Mouse (Mus musculus) liver, adult 2 months (tissue): ENCODE data around the gene Pik3c2g. TPM values are rescaled to one million over a fixed set of nuclear protein-coding genes. Genes with fewer than 3 reads are reported as not detected.

Experiments
- DNase-seq: peaks from one replicate; pipeline ENCODE4 v3.0.0-alpha.2; 2011; ENCODE audit warnings: low read depth, low spot score; ENCODE audit errors: extremely low read depth
- H3K27ac ChIP-seq: fragments of 200-500 bp; replicated peaks from 2 replicates; pipeline ENCODE4 v1.5.1; 2012; ENCODE audit warnings: low read depth, mild to moderate bottlenecking, control low read depth, inconsistent platforms, low read length; ENCODE audit not compliant: insufficient read depth
- H3K27me3 ChIP-seq: fragments of 200-500 bp; 2 replicates; pipeline ENCODE4 v1.6.1; 2012; ENCODE audit warnings: mild to moderate bottlenecking, moderate library complexity, low read length, inconsistent platforms; ENCODE audit not compliant: control insufficient read depth, insufficient read depth
- H3K36me3 ChIP-seq: fragments of 200-500 bp; 2 replicates; pipeline ENCODE4 v1.6.1; 2012; ENCODE audit warnings: low read length, inconsistent platforms; ENCODE audit not compliant: control insufficient read depth, insufficient read depth
- H3K4me1 ChIP-seq: fragments of 200-500 bp; 2 replicates; pipeline ENCODE4 v1.6.1; 2011; ENCODE audit warnings: low read length; ENCODE audit not compliant: control insufficient read depth, insufficient read depth
- H3K4me3 ChIP-seq: fragments of 200-500 bp; 2 replicates; pipeline ENCODE4 v1.5.1; 2011; ENCODE audit warnings: low read depth, mild to moderate bottlenecking, control low read depth, low read length, moderate library complexity; ENCODE audit not compliant: insufficient read depth
- H3K79me2 ChIP-seq: fragments of 200-500 bp; 2 replicates; pipeline ENCODE4 v1.6.1; 2012; ENCODE audit warnings: inconsistent platforms, mild to moderate bottlenecking, low read length, moderate library complexity; ENCODE audit not compliant: control insufficient read depth, insufficient read depth
- H3K9ac ChIP-seq: fragments of 200-500 bp; 2 replicates; pipeline ENCODE4 v1.6.1; 2012; ENCODE audit warnings: low read depth, mild to moderate bottlenecking, control low read depth, inconsistent platforms, low read length
- CTCF ChIP-seq: fragments of 200-500 bp; IDR thresholded peaks from 2 replicates; pipeline ENCODE4 v1.5.1; 2011; ENCODE audit warnings: low read depth, low read length, control low read depth
- POLR2A ChIP-seq: fragments of 200-500 bp; IDR thresholded peaks from 2 replicates; pipeline ENCODE4 v1.6.1; 2011; ENCODE audit warnings: low read length, control low read depth; ENCODE audit not compliant: insufficient read depth; ENCODE audit errors: extremely low read depth
- WGBS: fragments of 180-500 bp; shearing (Covaris S2); methylation state at CpG from one replicate; pipeline ENCODE4 v1.1.7; 2018; 5-methylcytosine and 5-hydroxymethylcytosine counted together
- polyA plus RNA-seq: library from polyadenylated mRNA; depleted of rRNA; stranded (reverse); fragments of >200 nt; gene quantifications from 2 replicates; pipeline ENCODE4 v1.2.3, GENCODE M21; 2012
- total RNA-seq: library from RNA; depleted of rRNA; stranded (reverse); fragments of >200 nt; gene quantifications from 2 replicates; pipeline ENCODE4 v1.2.3, GENCODE M21; 2014

The Pik3c2g gene
- total and polyA plus RNA-seq, 2 experiments, result 6.4 to 26.6 TPM

- Histone ChIP-seq H3K27ac (no peak overlapping the region), H3K4me3 (no peak overlapping the region), H3K4me1 (no peaks in the 10 kb centered on the region), H3K27me3 (no peaks in the 10 kb centered on the region), H3K79me2 (no peaks in the 10 kb centered on the region), H3K9ac (no peak overlapping the region), H3K36me3 (peaks cover 15% of the 10 kb centered on the region)
- 82% methylated on average over 3 of the region's 3 CpGs for WGBS
- no peak for DNase-seq
- no peak for TF ChIP-seq POLR2A
- TF ChIP-seq CTCF, result peak; percentile 22; the same call in 1 of the 2 replicates
Observed at GRCm38 (mm10) chr6:139634561-139634960, 47.5 kb downstream of the Pik3c2g start.

GRCm38 (mm10) chr6:139655399-139655798 is 68.4 kb downstream of the Pik3c2g start:
- Histone ChIP-seq H3K27me3 (no peaks in the 10 kb centered on the region), H3K4me3 (no peak overlapping the region), H3K4me1 (no peaks in the 10 kb centered on the region), H3K36me3 (peaks cover 32% of the 10 kb centered on the region), H3K27ac (no peak overlapping the region), H3K9ac (no peak overlapping the region), H3K79me2 (no peaks in the 10 kb centered on the region)
- TF ChIP-seq CTCF (peak; percentile 30; the same call in 1 of the 2 replicates), POLR2A (no peak)
- peak; percentile 38 for DNase-seq
- 41% methylated on average over 4 of the region's 4 CpGs for WGBS

- no peak for DNase-seq
- WGBS, result 69% methylated on average over 1 of the region's 1 CpGs
- H3K4me1 ChIP-seq, result no peaks in the 10 kb centered on the region
- no peak overlapping the region for H3K27ac ChIP-seq
- TF ChIP-seq POLR2A (no peak), CTCF (peak; percentile 24; the same call in 1 of the 2 replicates)
- H3K36me3 ChIP-seq, result peaks cover 14% of the 10 kb centered on the region
- no peaks in the 10 kb centered on the region for H3K79me2 ChIP-seq
- no peak overlapping the region for H3K9ac ChIP-seq
- H3K4me3 ChIP-seq, result no peak overlapping the region
- no peaks in the 10 kb centered on the region for H3K27me3 ChIP-seq
Observed at GRCm38 (mm10) chr6:139662462-139662861, 75.4 kb downstream of the Pik3c2g start.

DNA sequence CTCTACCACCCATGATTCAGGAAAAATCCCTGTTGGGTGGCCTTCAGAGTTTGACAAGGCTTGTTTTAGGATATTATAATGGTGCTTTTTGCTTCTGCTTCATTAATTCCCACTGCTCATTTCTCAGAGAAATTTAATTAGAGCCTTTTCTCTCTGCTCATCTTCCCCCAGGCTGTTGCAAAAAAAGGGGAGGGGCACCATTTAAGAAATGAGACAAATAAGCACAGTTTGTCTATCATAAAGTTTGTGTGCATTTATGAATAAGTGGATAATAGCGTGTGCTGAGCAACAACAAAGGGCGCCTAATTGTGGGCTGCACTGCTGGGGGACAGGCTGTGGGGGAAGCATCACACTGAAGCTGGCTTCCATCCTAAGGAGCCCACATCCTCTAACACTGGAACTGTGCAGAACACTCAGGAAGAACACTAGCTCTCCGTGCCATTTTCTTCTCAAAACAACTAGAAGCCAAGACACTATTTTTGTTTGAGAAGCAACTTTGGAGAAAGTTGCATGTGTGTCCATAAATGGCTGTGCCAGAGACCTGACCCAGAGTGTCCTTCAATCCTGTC is 131.5 kb downstream of the Pik3c2g start:
- H3K27me3 ChIP-seq, result no peaks in the 10 kb centered on the region
- TF ChIP-seq CTCF (no peak), POLR2A (no peak)

DNA sequence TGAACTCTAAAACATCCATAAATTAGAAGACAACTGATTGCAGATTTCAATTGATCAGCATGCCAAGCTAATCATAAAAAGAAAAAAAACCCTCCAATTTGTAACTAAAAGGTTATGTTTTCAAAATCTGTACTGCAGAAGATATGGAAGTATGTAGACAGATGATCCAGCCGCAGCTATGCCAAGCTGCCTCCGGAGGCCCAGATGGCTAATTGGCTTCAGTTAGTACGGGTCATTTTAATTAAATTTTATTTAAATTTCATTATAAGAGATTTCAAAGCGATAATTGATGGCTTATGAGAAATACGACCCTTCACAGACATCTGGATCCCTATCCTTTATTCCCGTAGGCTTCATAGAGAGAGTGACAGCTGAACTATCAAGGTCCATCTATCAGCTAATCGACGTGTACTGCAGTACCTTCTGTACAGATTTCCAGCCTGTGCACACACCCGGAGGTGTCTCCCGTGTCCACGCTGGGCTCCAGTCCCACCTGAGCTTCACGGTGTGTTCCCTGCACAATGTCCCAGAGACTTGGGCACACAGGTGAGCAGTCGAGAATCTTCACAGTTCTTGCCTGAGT is 132.7 kb downstream of the Pik3c2g start:
- H3K4me3 ChIP-seq, result no peak overlapping the region
- H3K4me1 ChIP-seq, result no peaks in the 10 kb centered on the region
- no peak overlapping the region for H3K9ac ChIP-seq
- TF ChIP-seq POLR2A (no peak), CTCF (no peak)
- H3K27me3 ChIP-seq, result no peaks in the 10 kb centered on the region
- H3K36me3 ChIP-seq, result peaks cover 3% of the 10 kb centered on the region; the same call in 1 of the 2 replicates
- no peaks in the 10 kb centered on the region for H3K79me2 ChIP-seq
- WGBS, result 92% methylated on average over 13 of the region's 13 CpGs
- DNase-seq, result no peak
- H3K27ac ChIP-seq, result no peak overlapping the region

More for the DNA sequence above, 131.5 kb downstream of the Pik3c2g start:
- Histone ChIP-seq H3K36me3 (peaks cover 3% of the 10 kb centered on the region; the same call in 1 of the 2 replicates), H3K27ac (no peak overlapping the region), H3K79me2 (no peaks in the 10 kb centered on the region), H3K4me1 (no peaks in the 10 kb centered on the region), H3K4me3 (no peak overlapping the region), H3K9ac (no peak overlapping the region)
- no peak for DNase-seq
- 86% methylated on average over 3 of the region's 3 CpGs for WGBS
